Mouse (Mus musculus): ENCODE measurements around the gene Lat2. TPM values are rescaled to one million over a fixed set of nuclear protein-coding genes. Genes with fewer than 3 reads are reported as not detected.

The Lat2 gene
- total RNA-seq, 2 experiments from 2014 or later, result 0.41 to 0.99 TPM

- no peak for DNase-seq
These were observed 42.9 kb downstream of the Lat2 start for GRCm38 (mm10) chr5:134571730-134572507.

GRCm38 (mm10) chr5:134568964-134569491, 45.8 kb downstream of the Lat2 start:
- no peak for DNase-seq

GRCm38 (mm10) chr5:134568030-134568429, 46.8 kb downstream of the Lat2 start:
- DNase-seq, result no peak

- DNase-seq, result no peak
These were observed 47.4 kb downstream of the Lat2 start for GRCm38 (mm10) chr5:134567445-134567844.

- DNase-seq, result no peak
These were observed 49.1 kb downstream of the Lat2 start for GRCm38 (mm10) chr5:134565696-134566095.

GRCm38 (mm10) chr5:134564272-134564671, 50.6 kb downstream of the Lat2 start:
- no peak for DNase-seq

GRCm38 (mm10) chr5:134560450-134561171, 54.2 kb downstream of the Lat2 start:
- no peak for DNase-seq

GRCm38 (mm10) chr5:134560071-134560449, 54.8 kb downstream of the Lat2 start, which contains the start of gene Syna:
Gene Syna (minus strand): TSS chr5:134560171.
- DNase-seq, result no peak

- peak; percentile 77 for DNase-seq
These were observed 59.2 kb downstream of the Lat2 start for GRCm38 (mm10) chr5:134555463-134556164.

GRCm38 (mm10) chr5:134553951-134554546, 60.8 kb downstream of the Lat2 start:
- no peak for DNase-seq

GRCm38 (mm10) chr5:134552110-134552972, 62.5 kb downstream of the Lat2 start, which contains the start of gene Clip2:
Gene Clip2 (minus strand): TSS chr5:134552434.
- peak; percentile 98 for DNase-seq

GRCm38 (mm10) chr5:134551233-134552109, 63.4 kb downstream of the Lat2 start:
- DNase-seq, result peak; percentile 42

GRCm38 (mm10) chr5:134550836-134551232, 64.0 kb downstream of the Lat2 start:
- DNase-seq, result no peak

Small RNA genes lying within 50 kb of the gene (microRNA-seq; reads per million reads assigned to microRNA genes)
- gene Mir7228 (ENCODE audit: borderline replicate concordance in 2 of 2), result 0 reads per million in 2 experiments

Other genes with a start within 250 kb of the Lat2 start
- gene Gtf2ird1, start 158.3 kb downstream of the Lat2 start, total RNA-seq (2021), result 1 to 10 TPM; 9.6 to 9.9 TPM
- gene Clip2, start 62.6 kb downstream of the Lat2 start, total RNA-seq (2021), result 1 to 10 TPM; 3.6 to 4.0 TPM
- not detected for gene Syna, start 54.9 kb downstream of the Lat2 start, total RNA-seq (2021)
- gene Rfc2, start 33.7 kb downstream of the Lat2 start, total RNA-seq (2021), result 10 to 100 TPM; 13.9 to 14.1 TPM
- 10 to 100 TPM; 85.7 to 97.7 TPM for gene Eif4h, start 24.5 kb upstream of the Lat2 start, total RNA-seq (2021)
- gene Limk1, start 73.6 kb upstream of the Lat2 start, total RNA-seq (2021), result 1 to 10 TPM; 2.7 to 2.8 TPM
- 100 to 1,000 TPM in 1 of 2 experiments, 10 to 100 TPM in 1; 72.9 to 155 TPM for gene Eln, start 132.3 kb upstream of the Lat2 start, total RNA-seq (2021)